Mouse (Mus musculus) heart, embryonic 12.5 days (tissue): ENCODE data around the gene Mb21d2. TPM values are rescaled to one million over a fixed set of nuclear protein-coding genes. Genes with fewer than 3 reads are reported as not detected.

Experiments
- ATAC-seq: fragments of 200-750 bp; cut with Nextera tagmentation; 2 replicates; pipeline ENCODE4 v1.8.0; 2017; ENCODE audit warnings: moderate TSS enrichment, moderate library complexity; ENCODE audit not compliant: insufficient number of reproducible peaks, low FRiP score
- H3K27ac ChIP-seq: fragments of 300-500 bp; sonication (generic); 2 replicates; pipeline ENCODE4 v1.5.1; 2016; ENCODE audit warnings: mild to moderate bottlenecking, moderate library complexity; ENCODE audit not compliant: poor library complexity, severe bottlenecking
- H3K27me3 ChIP-seq: fragments of 300-500 bp; sonication (generic); replicated peaks from 2 replicates; pipeline ENCODE4 v1.6.1; 2016; ENCODE audit warnings: mild to moderate bottlenecking, moderate library complexity
- H3K36me3 ChIP-seq: fragments of 300-500 bp; sonication (generic); 2 replicates; pipeline ENCODE4 v1.6.1; 2016; ENCODE audit warnings: mild to moderate bottlenecking, moderate library complexity
- H3K4me1 ChIP-seq: fragments of 300-500 bp; sonication (generic); replicated peaks from 2 replicates; pipeline ENCODE4 v1.6.1; 2016; ENCODE audit warnings: mild to moderate bottlenecking
- H3K4me2 ChIP-seq: fragments of 300-500 bp; sonication (generic); 2 replicates; pipeline ENCODE4 v1.6.1; 2016; ENCODE audit warnings: mild to moderate bottlenecking, moderate library complexity
- H3K4me3 ChIP-seq: fragments of 300-500 bp; sonication (generic); 2 replicates; pipeline ENCODE4 v1.5.1; 2016; ENCODE audit warnings: mild to moderate bottlenecking
- H3K9ac ChIP-seq: fragments of 300-500 bp; sonication (generic); 2 replicates; pipeline ENCODE4 v1.6.1; 2016; ENCODE audit warnings: mild to moderate bottlenecking, moderate library complexity
- H3K9me3 ChIP-seq: fragments of 300-500 bp; sonication (generic); replicated peaks from 2 replicates; pipeline ENCODE4 v1.6.1; 2016; ENCODE audit warnings: mild to moderate bottlenecking, moderate library complexity
- WGBS: fragments of 180-500 bp; shearing (Covaris S2); methylation state at CpG from one replicate; pipeline ENCODE4 v1.1.7; 2016; 5-methylcytosine and 5-hydroxymethylcytosine counted together
- polyA plus RNA-seq: library from polyadenylated mRNA; unstranded; fragments of >200 nt; fragmentation: Nextera tagmentation; extraction: Ambion mirVana; gene quantifications from 2 replicates; pipeline ENCODE4 v1.2.1, GENCODE M21; 2016

The Mb21d2 gene
- polyA plus RNA-seq, 1 experiment from 2014 or later: 6.9 TPM

DNA sequence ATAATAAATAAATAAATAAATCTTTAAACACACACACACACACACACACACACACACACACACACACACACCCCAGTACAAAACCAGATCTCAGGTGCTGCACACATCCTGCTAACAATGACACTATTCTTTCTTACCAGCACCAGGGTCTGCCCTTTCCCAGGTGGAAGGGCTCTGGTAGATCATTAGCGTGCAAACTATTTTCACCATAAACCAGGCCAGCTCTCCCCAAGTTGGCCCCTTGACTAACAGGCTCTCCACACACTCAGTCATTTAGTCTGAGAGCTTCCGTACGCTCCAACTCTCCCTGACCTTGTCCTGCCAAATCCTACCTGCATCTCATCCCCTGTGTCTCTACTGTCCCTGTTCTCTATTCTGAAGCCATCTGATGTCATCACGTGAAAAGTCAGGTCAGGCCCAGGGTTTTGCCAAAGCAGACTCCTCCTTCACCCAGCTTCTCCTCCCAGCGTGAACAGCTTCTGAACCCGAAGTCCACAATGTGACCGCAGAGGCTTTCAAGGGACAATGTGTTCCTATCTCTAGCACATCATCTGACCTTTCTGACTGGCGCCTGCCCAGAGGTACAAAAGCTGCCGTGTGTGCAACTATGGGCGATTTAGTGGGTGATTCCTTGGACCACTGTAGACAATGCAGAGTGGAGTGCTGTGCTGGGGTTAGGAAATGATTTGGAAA lies 100.1 kb downstream of the Mb21d2 start:
- H3K27me3 ChIP-seq: no peaks in the 10 kb centered on the region
- 73% methylated on average over 10 of the region's 10 CpGs for WGBS

DNA sequence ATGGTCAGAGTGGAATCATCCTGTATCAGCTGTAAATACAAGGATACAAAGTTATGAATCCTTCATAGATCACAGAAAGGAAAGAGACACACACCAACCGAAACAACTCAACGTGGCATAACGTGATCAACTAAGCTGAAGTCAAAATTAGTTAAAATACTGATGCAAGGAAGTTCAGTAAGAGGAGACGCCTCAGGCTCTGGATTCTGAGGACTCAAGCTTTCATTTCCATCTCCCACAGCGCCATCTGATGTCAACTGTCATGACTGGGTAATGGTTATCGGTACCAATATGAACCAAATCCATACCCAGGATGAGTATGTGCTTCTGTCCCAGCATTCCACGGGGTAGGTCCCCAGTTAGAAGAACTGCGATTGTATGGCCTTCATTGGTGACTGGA lies 104.7 kb downstream of the Mb21d2 start:
- Histone ChIP-seq H3K4me1 (peaks cover 4% of the 10 kb centered on the region; the same call in 1 of the 2 replicates), H3K27ac (no peak overlapping the region), H3K36me3 (peaks cover 31% of the 10 kb centered on the region), H3K4me3 (no peak overlapping the region), H3K9me3 (no peaks in the 10 kb centered on the region), H3K27me3 (no peaks in the 10 kb centered on the region), H3K9ac (no peak overlapping the region), H3K4me2 (no peak overlapping the region)
- no peak for ATAC-seq
- WGBS: 89% methylated on average over 8 of the region's 8 CpGs

More for the DNA sequence above, 100.1 kb downstream of the Mb21d2 start:
- H3K9ac ChIP-seq: 0 out of 2 replicates have a peak overlapping the region, but pooled peaks have one; percentile 31
- no peak overlapping the region for H3K4me2 ChIP-seq
- H3K4me1 ChIP-seq: peaks cover 13% of the 10 kb centered on the region
- H3K4me3 ChIP-seq: no peak overlapping the region
- no peaks in the 10 kb centered on the region for H3K9me3 ChIP-seq
- no peak overlapping the region for H3K27ac ChIP-seq
- ATAC-seq: no peak
- H3K36me3 ChIP-seq: peaks cover 31% of the 10 kb centered on the region

DNA sequence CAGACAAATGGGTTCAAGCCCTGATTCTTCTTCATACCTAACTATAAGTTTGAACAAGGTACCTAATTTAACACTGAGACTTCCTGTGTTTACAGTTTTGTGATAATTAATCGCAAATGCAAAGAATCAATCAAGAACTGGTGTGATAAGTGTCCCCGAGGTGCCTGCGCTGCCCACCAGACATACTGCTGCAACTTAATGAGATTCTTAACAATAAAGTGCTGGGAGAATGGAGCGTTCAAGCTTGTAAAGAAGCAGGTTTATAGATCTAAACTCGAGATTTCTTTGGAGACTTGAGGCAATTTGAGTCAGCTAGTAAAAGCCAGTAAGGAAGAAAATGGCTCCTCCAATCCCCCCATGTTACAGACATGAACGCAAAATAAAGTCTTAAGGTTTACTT lies 107.7 kb downstream of the Mb21d2 start:
- H3K4me3 ChIP-seq: no peak overlapping the region
- H3K27ac ChIP-seq: no peak overlapping the region
- H3K4me2 ChIP-seq: no peak overlapping the region
- no peaks in the 10 kb centered on the region for H3K9me3 ChIP-seq
- H3K4me1 ChIP-seq: no peaks in the 10 kb centered on the region
- H3K36me3 ChIP-seq: peaks cover 12% of the 10 kb centered on the region
- 82% methylated on average over 6 of the region's 6 CpGs for WGBS
- no peaks in the 10 kb centered on the region for H3K27me3 ChIP-seq
- H3K9ac ChIP-seq: no peak overlapping the region
- ATAC-seq: no peak

DNA sequence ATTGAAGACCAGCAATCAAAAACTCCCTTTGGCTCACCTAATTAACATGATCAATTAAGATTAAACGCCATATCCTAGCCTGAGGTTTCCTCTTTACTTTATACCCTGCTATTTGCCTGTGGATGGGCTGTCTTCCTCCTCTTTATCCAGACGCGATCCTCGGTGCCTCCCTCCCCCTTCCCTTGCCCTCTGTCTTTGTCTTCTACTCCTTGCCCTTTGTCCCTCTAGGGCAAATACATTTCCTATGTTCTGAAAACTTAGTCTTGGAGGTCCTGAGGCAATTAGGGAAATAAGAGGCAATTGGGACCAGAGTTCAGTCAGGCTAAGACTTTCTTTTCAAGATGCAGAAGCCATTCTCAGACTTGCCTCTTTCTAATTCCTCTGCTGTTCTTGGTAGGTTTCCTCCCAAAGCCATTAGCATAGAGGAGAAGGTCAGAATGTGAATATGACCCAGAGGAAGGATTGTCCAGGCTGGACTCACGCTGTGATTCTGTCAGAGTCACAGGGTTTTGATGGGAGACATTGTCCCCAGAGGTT lies 110.7 kb downstream of the Mb21d2 start:
- no peak overlapping the region for H3K9ac ChIP-seq
- H3K9me3 ChIP-seq: 0 out of 2 replicates have a peak, but pooled peaks cover 6% of the 10 kb centered on the region
- H3K36me3 ChIP-seq: no peaks in the 10 kb centered on the region
- no peak overlapping the region for H3K27ac ChIP-seq
- WGBS: 71% methylated on average over 5 of the region's 5 CpGs
- ATAC-seq: no peak
- H3K4me1 ChIP-seq: no peaks in the 10 kb centered on the region
- no peaks in the 10 kb centered on the region for H3K27me3 ChIP-seq
- no peak overlapping the region for H3K4me2 ChIP-seq
- no peak overlapping the region for H3K4me3 ChIP-seq

DNA sequence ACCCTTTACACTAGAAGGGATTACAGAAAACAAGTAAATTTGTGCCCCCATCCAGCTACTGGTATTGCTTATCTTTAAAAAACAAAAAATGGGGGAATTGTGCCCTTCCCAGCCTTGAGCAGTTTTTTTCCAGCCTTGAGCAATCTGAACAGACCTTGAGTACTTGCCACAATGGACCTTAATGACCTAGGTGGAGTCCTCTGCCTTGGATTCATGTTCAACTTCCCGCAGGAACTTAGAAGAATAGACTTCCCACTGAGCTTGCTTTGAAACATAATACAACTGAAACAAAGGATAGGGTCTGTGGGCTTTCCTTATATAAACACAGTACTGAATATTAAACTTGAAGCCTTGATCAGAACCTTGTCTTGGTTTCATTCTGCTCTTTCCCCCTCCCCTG lies 116.2 kb downstream of the Mb21d2 start:
- H3K9me3 ChIP-seq: 0 out of 2 replicates have a peak, but pooled peaks cover 13% of the 10 kb centered on the region
- H3K27me3 ChIP-seq: no peaks in the 10 kb centered on the region
- no peaks in the 10 kb centered on the region for H3K4me1 ChIP-seq
- no peaks in the 10 kb centered on the region for H3K36me3 ChIP-seq
- H3K4me2 ChIP-seq: no peak overlapping the region
- WGBS: 83% methylated on average over 1 of the region's 1 CpGs
- H3K27ac ChIP-seq: no peak overlapping the region
- H3K9ac ChIP-seq: no peak overlapping the region
- no peak for ATAC-seq
- no peak overlapping the region for H3K4me3 ChIP-seq

DNA sequence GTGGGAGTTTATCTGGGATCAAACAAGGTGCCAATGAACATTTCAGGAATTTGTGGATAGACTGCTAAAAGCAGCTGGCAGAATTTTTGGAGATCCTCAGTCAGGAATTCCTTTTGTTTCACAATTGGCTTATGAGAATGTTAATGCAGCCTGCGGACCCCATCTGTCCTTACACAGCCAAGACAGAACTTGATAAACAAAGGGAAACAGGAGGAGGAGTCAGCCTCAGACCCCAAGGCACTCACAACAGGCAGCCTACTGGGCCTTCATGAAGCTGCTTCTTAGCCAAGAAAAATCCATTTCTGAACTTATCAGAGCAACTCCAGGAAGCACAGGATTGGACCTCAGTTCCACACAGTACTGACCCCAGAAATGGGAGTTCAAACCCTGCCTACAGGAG lies 120.4 kb downstream of the Mb21d2 start:
- Histone ChIP-seq H3K9ac (no peak overlapping the region), H3K4me2 (no peak overlapping the region), H3K27me3 (no peaks in the 10 kb centered on the region), H3K4me3 (no peak overlapping the region), H3K9me3 (0 out of 2 replicates have a peak, but pooled peaks cover 7% of the 10 kb centered on the region), H3K27ac (no peak overlapping the region), H3K36me3 (no peaks in the 10 kb centered on the region), H3K4me1 (no peaks in the 10 kb centered on the region)
- 27% methylated on average over 1 of the region's 1 CpGs for WGBS
- no peak for ATAC-seq

DNA sequence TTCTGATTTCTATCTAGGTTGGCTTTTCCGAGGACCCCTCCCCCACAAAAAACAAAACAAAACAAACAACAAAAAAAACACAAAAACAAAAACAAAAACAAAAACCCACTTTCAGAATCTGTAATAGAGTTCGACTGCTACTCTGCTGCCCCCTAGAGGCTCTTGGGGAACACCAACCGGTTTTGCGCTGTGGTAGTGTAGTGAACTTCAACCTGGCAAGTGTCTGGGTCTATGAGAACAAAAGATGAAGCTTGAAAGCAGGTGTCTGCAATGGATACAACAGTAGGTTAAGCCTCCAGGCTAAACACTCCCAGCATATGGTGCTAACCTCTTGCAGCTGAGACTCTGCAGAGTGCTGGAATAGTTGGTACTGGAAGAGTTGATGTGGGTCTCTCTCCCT lies 136.4 kb downstream of the Mb21d2 start:
- H3K4me3 ChIP-seq: no peak overlapping the region
- no peaks in the 10 kb centered on the region for H3K36me3 ChIP-seq
- H3K9me3 ChIP-seq: no peaks in the 10 kb centered on the region
- H3K27ac ChIP-seq: no peak overlapping the region
- ATAC-seq: no peak
- 6% methylated on average over 4 of the region's 4 CpGs for WGBS
- no peak overlapping the region for H3K4me2 ChIP-seq
- no peak overlapping the region for H3K9ac ChIP-seq
- no peaks in the 10 kb centered on the region for H3K27me3 ChIP-seq
- no peaks in the 10 kb centered on the region for H3K4me1 ChIP-seq

Other genes starting within 250 kb of the Mb21d2 start
- gene Fgf12, start 176.6 kb downstream of the Mb21d2 start, polyA plus RNA-seq: 5.2 and 8.3 TPM in 2 replicates